Comparison of ENCODE assay signal across 9 mouse cellular contexts in genomic region chr3:26095551-26095950, GRCm38 (mm10).
DNase-seq lines count a peak whose midpoint lies in the region; ATAC-seq and TF ChIP-seq lines count a peak whose summit lies in the region.
"Had no signal": no experiment of that assay in that cellular context is flagged by ENCODE, and none has a peak within 500 bp of the region (broad histone marks: within the 10 kb centered on the region; RNA-seq: fewer than 3 reads in every experiment).

No protein-coding gene starts in this region.

- H3K4me2 ChIP-seq in intestine, postnatal 0 days (replicated peaks; ENCODE audit: low read depth): no peak overlapping the region
- no peak overlapping the region for H3K4me2 ChIP-seq in intestine, embryonic 15.5 days (replicated peaks)

- ATAC-seq in intestine, postnatal 0 days: no peak
- ATAC-seq in intestine, embryonic 15.5 days: no peak
- no peak for ATAC-seq in CD4-positive, CD25-positive, alpha-beta regulatory T cell, adult 4 months

- peak; percentile 57 for TF ChIP-seq CTCF in intestine, postnatal 0 days (IDR thresholded peaks at IDR 0.05; ENCODE audit: low read depth)

- H3K27me3 ChIP-seq in intestine, postnatal 0 days (replicated peaks; ENCODE audit: control insufficient read depth, insufficient read depth, low read length): no peaks in the 10 kb centered on the region
- H3K27me3 ChIP-seq in intestine, embryonic 15.5 days (replicated peaks): no peaks in the 10 kb centered on the region
- H3K27me3 ChIP-seq: megakaryocyte, embryonic 14.5 days had no signal

- DNase-seq in A20 (ENCODE audit: low read depth, low spot score) (peak; percentile 16), ES-CJ7 (ENCODE audit: low read depth, low spot score) (peak; percentile 22)
- peak; percentile 26 for DNase-seq in embryo, embryonic 11 days
- DNase-seq in heart, adult 18-20 months: no peak
- DNase-seq: thymus, adult 2 months had no signal

- no peak overlapping the region for H3K4me3 ChIP-seq in intestine, postnatal 0 days (ENCODE audit: low read depth, low read length)
- H3K4me3 ChIP-seq in intestine, embryonic 15.5 days (replicated peaks): no peak overlapping the region
- H3K4me3 ChIP-seq: megakaryocyte, embryonic 14.5 days had no signal

- no peak overlapping the region for H3K9ac ChIP-seq in intestine, postnatal 0 days (ENCODE audit: low read depth, low read length)
- no peak overlapping the region for H3K9ac ChIP-seq in intestine, embryonic 15.5 days

- H3K27ac ChIP-seq in intestine, postnatal 0 days (ENCODE audit: low read depth, low read length): no peak overlapping the region
- no peak overlapping the region for H3K27ac ChIP-seq in intestine, embryonic 15.5 days

- H3K9me3 ChIP-seq in intestine, postnatal 0 days (ENCODE audit: control insufficient read depth): no peaks in the 10 kb centered on the region
- no peaks in the 10 kb centered on the region for H3K9me3 ChIP-seq in intestine, embryonic 15.5 days
- H3K9me3 ChIP-seq: megakaryocyte, embryonic 14.5 days had no signal

- no peaks in the 10 kb centered on the region for H3K36me3 ChIP-seq in intestine, postnatal 0 days (ENCODE audit: control insufficient read depth, insufficient read depth)
- H3K36me3 ChIP-seq in intestine, embryonic 15.5 days: no peaks in the 10 kb centered on the region

- no peaks in the 10 kb centered on the region for H3K4me1 ChIP-seq in intestine, postnatal 0 days (replicated peaks; ENCODE audit: control insufficient read depth, insufficient read depth, low read length)
- H3K4me1 ChIP-seq in intestine, embryonic 15.5 days (replicated peaks): no peaks in the 10 kb centered on the region
- H3K4me1 ChIP-seq: megakaryocyte, embryonic 14.5 days had no signal

Comparison
In these comparisons a context has a peak if more than half of its experiments do, and no peak if none do; other contexts are left out.
1. DNase-seq: peak in A20 (single experiment), ES-CJ7 (single experiment) and embryo, embryonic 11 days (single experiment); none in heart, adult 18-20 months (0 of 2).